Mouse (Mus musculus) forebrain, embryonic 10.5 days (tissue): ENCODE measurements around the gene Kcnj9. TPM values are rescaled to one million over a fixed set of nuclear protein-coding genes. Genes with fewer than 3 reads are reported as not detected.

Source experiments
- DNase-seq: peaks from one replicate; pipeline ENCODE4 v3.0.0-alpha.2; 2017; ENCODE audit warnings: low spot score; ENCODE audit errors: extremely low spot score
- H3K27ac ChIP-seq: fragments of 300-500 bp; sonication (generic); 2 replicates; pipeline ENCODE4 v1.5.1; 2016; ENCODE audit warnings: mild to moderate bottlenecking
- H3K27me3 ChIP-seq: fragments of 300-500 bp; sonication (generic); 2 replicates; pipeline ENCODE4 v1.6.1; 2016; ENCODE audit warnings: mild to moderate bottlenecking; ENCODE audit not compliant: poor library complexity, severe bottlenecking
- H3K36me3 ChIP-seq: fragments of 300-500 bp; sonication (generic); replicated peaks from 2 replicates; pipeline ENCODE4 v1.6.1; 2016; ENCODE audit warnings: mild to moderate bottlenecking, moderate library complexity
- H3K4me1 ChIP-seq: fragments of 300-500 bp; sonication (generic); 2 replicates; pipeline ENCODE4 v1.6.1; 2016
- H3K4me3 ChIP-seq: fragments of 300-500 bp; sonication (generic); 2 replicates; pipeline ENCODE4 v1.5.1; 2016; ENCODE audit warnings: mild to moderate bottlenecking, moderate library complexity
- H3K9me3 ChIP-seq: fragments of 300-500 bp; sonication (generic); 2 replicates; pipeline ENCODE4 v1.6.1; 2016; ENCODE audit warnings: mild to moderate bottlenecking, moderate library complexity
- WGBS: fragments of 180-500 bp; shearing (Covaris S2); methylation state at CpG from one replicate; pipeline ENCODE4 v1.1.7; 2016; 5-methylcytosine and 5-hydroxymethylcytosine counted together
- polyA plus RNA-seq: library from polyadenylated mRNA; unstranded; fragments of >200 nt; fragmentation: Nextera tagmentation; extraction: Ambion mirVana; gene quantifications from 2 replicates; pipeline ENCODE4 v1.2.1, GENCODE M21; 2016

Gene Kcnj9
- polyA plus RNA-seq = 0.17 and 0.43 TPM in 2 replicates

GRCm38 (mm10) chr1:172329131-172329530 is at the start of gene Kcnj9:
TSS of gene Kcnj9 (minus strand) at chr1:172329318.
- H3K36me3 ChIP-seq = no peaks in the 10 kb centered on the region
- peak within 1 kb of the TSS; percentile 24; the same call in 1 of the 2 replicates for H3K4me3 ChIP-seq
- H3K4me1 ChIP-seq = peaks cover 32% of the 10 kb centered on the region
- no peaks in the 10 kb centered on the region for H3K9me3 ChIP-seq
- H3K27ac ChIP-seq = peak within 1 kb of the TSS; percentile 57
- no peak for DNase-seq
- H3K27me3 ChIP-seq = peaks cover 74% of the 10 kb centered on the region
- WGBS = 28% methylated on average over 9 of the region's 9 CpGs

GRCm38 (mm10) chr1:172376758-172377458 is 47.8 kb upstream of the Kcnj9 start:
- peaks cover 43% of the 10 kb centered on the region for H3K36me3 ChIP-seq
- H3K4me1 ChIP-seq = peaks cover 30% of the 10 kb centered on the region

GRCm38 (mm10) chr1:172376198-172376667 is 47.1 kb upstream of the Kcnj9 start, which contains the start of gene Pigm:
TSS of gene Pigm (plus strand) at chr1:172376546.
- Histone ChIP-seq H3K4me1 (peaks cover 30% of the 10 kb centered on the region), H3K4me3 (peak within 1 kb of the TSS; percentile 98), H3K27ac (peak within 1 kb of the TSS; percentile 88), H3K36me3 (peaks cover 37% of the 10 kb centered on the region), H3K27me3 (no peaks in the 10 kb centered on the region), H3K9me3 (0 out of 2 replicates have a peak, but pooled peaks cover under 1% of the 10 kb centered on the region)
- under 1% methylated on average over 39 of the region's 39 CpGs for WGBS
- DNase-seq = peak; percentile 99

More at GRCm38 (mm10) chr1:172376758-172377458, 47.8 kb upstream of the Kcnj9 start:
- Histone ChIP-seq H3K9me3 (0 out of 2 replicates have a peak, but pooled peaks cover 3% of the 10 kb centered on the region), H3K4me3 (peak overlapping the region; percentile 98), H3K27me3 (no peaks in the 10 kb centered on the region), H3K27ac (peak overlapping the region; percentile 88)
- no peak for DNase-seq
- WGBS = 4% methylated on average over 62 of the region's 62 CpGs

GRCm38 (mm10) chr1:172368768-172369418 is 39.8 kb upstream of the Kcnj9 start:
- peak; percentile 68 for DNase-seq
- no peaks in the 10 kb centered on the region for H3K9me3 ChIP-seq
- 0 out of 2 replicates have a peak, but pooled peaks cover 2% of the 10 kb centered on the region for H3K36me3 ChIP-seq
- H3K4me1 ChIP-seq = peaks cover 21% of the 10 kb centered on the region
- peak overlapping the region; percentile 1; the same call in 1 of the 2 replicates for H3K4me3 ChIP-seq
- 31% methylated on average over 23 of the region's 23 CpGs for WGBS
- H3K27me3 ChIP-seq = peaks cover 18% of the 10 kb centered on the region
- H3K27ac ChIP-seq = no peak overlapping the region

GRCm38 (mm10) chr1:172364684-172365083 is 35.6 kb upstream of the Kcnj9 start:
- WGBS = 9% methylated on average over 6 of the region's 6 CpGs
- Histone ChIP-seq H3K36me3 (no peaks in the 10 kb centered on the region), H3K9me3 (no peaks in the 10 kb centered on the region), H3K4me1 (peaks cover 23% of the 10 kb centered on the region), H3K27me3 (peaks cover 14% of the 10 kb centered on the region), H3K4me3 (no peak overlapping the region), H3K27ac (no peak overlapping the region)
- DNase-seq = peak; percentile 68

GRCm38 (mm10) chr1:172358341-172358740 is 29.2 kb upstream of the Kcnj9 start:
- Histone ChIP-seq H3K27ac (peak overlapping the region; percentile 36), H3K4me3 (no peak overlapping the region), H3K4me1 (peaks cover 58% of the 10 kb centered on the region), H3K9me3 (no peaks in the 10 kb centered on the region), H3K36me3 (no peaks in the 10 kb centered on the region), H3K27me3 (peaks cover 36% of the 10 kb centered on the region)
- WGBS = 76% methylated on average over 10 of the region's 10 CpGs
- DNase-seq = no peak

GRCm38 (mm10) chr1:172357550-172357949 is 28.4 kb upstream of the Kcnj9 start:
- H3K9me3 ChIP-seq = no peaks in the 10 kb centered on the region
- H3K4me1 ChIP-seq = peaks cover 66% of the 10 kb centered on the region
- peaks cover 44% of the 10 kb centered on the region for H3K27me3 ChIP-seq
- no peak overlapping the region for H3K4me3 ChIP-seq
- DNase-seq = peak; percentile 53
- peak overlapping the region; percentile 40; the same call in 1 of the 2 replicates for H3K27ac ChIP-seq
- no peaks in the 10 kb centered on the region for H3K36me3 ChIP-seq
- 14% methylated on average over 1 of the region's 1 CpGs for WGBS

- WGBS = 22% methylated on average over 3 of the region's 3 CpGs
- Histone ChIP-seq H3K36me3 (no peaks in the 10 kb centered on the region), H3K9me3 (no peaks in the 10 kb centered on the region), H3K4me1 (peaks cover 85% of the 10 kb centered on the region), H3K4me3 (no peak overlapping the region), H3K27ac (peak overlapping the region; percentile 75), H3K27me3 (peaks cover 57% of the 10 kb centered on the region)
- no peak for DNase-seq
Observed at GRCm38 (mm10) chr1:172355336-172355735, 26.2 kb upstream of the Kcnj9 start.

- Histone ChIP-seq H3K36me3 (no peaks in the 10 kb centered on the region), H3K4me1 (peaks cover 94% of the 10 kb centered on the region), H3K27me3 (peaks cover 51% of the 10 kb centered on the region), H3K4me3 (no peak overlapping the region), H3K9me3 (no peaks in the 10 kb centered on the region), H3K27ac (peak overlapping the region; percentile 96)
- no peak for DNase-seq
- 87% methylated on average over 3 of the region's 3 CpGs for WGBS
Observed at GRCm38 (mm10) chr1:172352453-172352852, 23.3 kb upstream of the Kcnj9 start.

GRCm38 (mm10) chr1:172352001-172352400 is 22.9 kb upstream of the Kcnj9 start:
- H3K4me3 ChIP-seq = no peak overlapping the region
- 81% methylated on average over 6 of the region's 6 CpGs for WGBS
- no peaks in the 10 kb centered on the region for H3K36me3 ChIP-seq
- H3K27ac ChIP-seq = peak overlapping the region; percentile 96
- peaks cover 47% of the 10 kb centered on the region for H3K27me3 ChIP-seq
- H3K4me1 ChIP-seq = peaks cover 91% of the 10 kb centered on the region
- no peaks in the 10 kb centered on the region for H3K9me3 ChIP-seq
- no peak for DNase-seq

- Histone ChIP-seq H3K4me1 (peaks cover 72% of the 10 kb centered on the region), H3K4me3 (peak overlapping the region; percentile 32), H3K36me3 (no peaks in the 10 kb centered on the region), H3K27ac (peak overlapping the region; percentile 96), H3K9me3 (no peaks in the 10 kb centered on the region), H3K27me3 (peaks cover 36% of the 10 kb centered on the region)
- peak; percentile 89 for DNase-seq
- WGBS = 6% methylated on average over 19 of the region's 19 CpGs
Observed at GRCm38 (mm10) chr1:172349916-172350812, 21.0 kb upstream of the Kcnj9 start.

GRCm38 (mm10) chr1:172349504-172349903 is 20.4 kb upstream of the Kcnj9 start:
- H3K4me3 ChIP-seq = peak overlapping the region; percentile 32
- WGBS = 33% methylated on average over 5 of the region's 5 CpGs
- H3K36me3 ChIP-seq = no peaks in the 10 kb centered on the region
- peak overlapping the region; percentile 96 for H3K27ac ChIP-seq
- DNase-seq = no peak
- H3K4me1 ChIP-seq = peaks cover 68% of the 10 kb centered on the region
- no peaks in the 10 kb centered on the region for H3K9me3 ChIP-seq
- H3K27me3 ChIP-seq = peaks cover 30% of the 10 kb centered on the region
